Mouse (Mus musculus) G1E-ER4 (cell line): Measurements from ENCODE around the gene Scmh1. TPM values are rescaled to one million over a fixed set of nuclear protein-coding genes. Genes with fewer than 3 reads are reported as not detected.

Experiments
- GATA1 ChIP-seq: IDR thresholded peaks from one replicate; pipeline ENCODE4 v1.8.0; 2012; ENCODE audit warnings: low read length, inconsistent platforms
- polyA plus RNA-seq: library from polyadenylated mRNA; stranded (reverse); fragments of >175 nt; gene quantifications from 2 replicates; pipeline ENCODE4 v1.2.3, GENCODE M21; 2012

Gene Scmh1
- polyA plus RNA-seq, 1 experiment = 0.03 TPM

DNA sequence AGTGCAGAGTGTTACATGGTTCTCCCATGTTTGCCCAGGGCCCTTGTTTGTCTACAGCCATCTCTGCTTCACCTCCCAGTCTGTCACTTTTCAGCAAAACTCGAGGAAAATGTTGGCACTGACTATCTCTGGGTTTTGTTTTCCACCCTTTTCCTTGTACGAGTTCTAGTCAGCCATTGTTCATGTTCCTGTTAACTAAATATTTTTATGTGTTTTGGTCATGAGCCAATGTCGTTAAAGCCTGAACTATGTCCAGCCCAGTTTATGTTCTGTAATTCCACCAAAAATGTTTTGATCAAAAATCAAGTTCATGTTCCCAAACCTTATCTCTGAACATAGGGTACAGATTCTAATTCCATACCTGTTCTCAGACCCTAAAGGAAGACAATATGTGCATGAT is 166.6 kb downstream of the Scmh1 start:
- no peak for TF ChIP-seq GATA1

Other genes starting within 250 kb of the Scmh1 start
- gene Edn2, start 244.1 kb upstream of the Scmh1 start, polyA plus RNA-seq = not detected in 2 replicates
- gene Foxo6, start 117.9 kb upstream of the Scmh1 start, polyA plus RNA-seq = not detected in 2 replicates
- gene Slfnl1, start 127.0 kb downstream of the Scmh1 start, polyA plus RNA-seq = not detected in 2 replicates
- gene Ctps, start 165.0 kb downstream of the Scmh1 start, polyA plus RNA-seq = 6.3 and 8.3 TPM in 2 replicates
- not detected in 2 replicates for gene Gm8439, start 183.5 kb downstream of the Scmh1 start, polyA plus RNA-seq